Mouse (Mus musculus): ENCODE measurements around the gene Ctsh.

- TF ChIP-seq POLR2A (IDR thresholded peaks at IDR 0.05; ENCODE audit: extremely low read depth, insufficient read depth, low read length) (no peak), CTCF (IDR thresholded peaks at IDR 0.05; ENCODE audit: low read depth, low read length) (no peak)
These were observed 45.8 kb upstream of the Ctsh start for GRCm38 (mm10) chr9:90008138-90008537.

Measured in liver, adult 2 months (tissue).